ENCODE assay signal across 17 mouse cellular contexts in genomic region chr5:63847541-63848226, GRCm38 (mm10). TPM values are rescaled to one million over a fixed set of nuclear protein-coding genes. Genes with fewer than 3 reads are reported as not detected.
DNase-seq lines count a peak whose midpoint lies in the region; ATAC-seq and TF ChIP-seq lines count a peak whose summit lies in the region.
"Had no signal": no experiment of that assay in that cellular context is flagged by ENCODE, and none has a peak within 500 bp of the region (broad histone marks: within the 10 kb centered on the region; RNA-seq: fewer than 3 reads in every experiment).

No protein-coding gene starts in this region.

- no peak for TF ChIP-seq POLR2A in liver, adult 2 months (IDR thresholded peaks at IDR 0.05; ENCODE audit: extremely low read depth, insufficient read depth, low read length)
- no peak for TF ChIP-seq POLR2A in small intestine, adult 2 months (IDR thresholded peaks at IDR 0.05; ENCODE audit: low read depth, low read length)
- TF ChIP-seq POLR2A in heart, adult 2 months (IDR thresholded peaks at IDR 0.05; ENCODE audit: insufficient read depth, low read depth, low read length), result no peak

- 49% methylated on average over 13 of the region's 13 CpGs for WGBS in intestine, embryonic 15.5 days
- 74% methylated on average over 13 of the region's 13 CpGs for WGBS in kidney, embryonic 15.5 days
- 28% methylated on average over 13 of the region's 13 CpGs for WGBS in liver, adult 2 months
- 34% methylated on average over 13 of the region's 13 CpGs for WGBS in small intestine, adult 2 months
- WGBS in heart, adult 2 months, result 85% methylated on average over 13 of the region's 13 CpGs
- 90% methylated on average over 13 of the region's 13 CpGs for WGBS in embryonic facial prominence, embryonic 10.5 days
- WGBS in midbrain, embryonic 10.5 days, result 91% methylated on average over 13 of the region's 13 CpGs

- no peak overlapping the region for H3K4me3 ChIP-seq in intestine, embryonic 15.5 days (replicated peaks)
- H3K4me3 ChIP-seq in kidney, embryonic 15.5 days (replicated peaks), result no peak overlapping the region
- peak overlapping the region; percentile 17; the same call in 1 of the 2 replicates for H3K4me3 ChIP-seq in liver, adult 2 months (ENCODE audit: insufficient read depth, low read depth, low read length)
- peak overlapping the region; percentile 42 for H3K4me3 ChIP-seq in small intestine, adult 2 months (ENCODE audit: low read depth, low read length)
- H3K4me3 ChIP-seq in heart, adult 2 months, result no peak overlapping the region
- no peak overlapping the region for H3K4me3 ChIP-seq in embryonic facial prominence, embryonic 10.5 days
- no peak overlapping the region for H3K4me3 ChIP-seq in midbrain, embryonic 10.5 days
- H3K4me3 ChIP-seq: limb, embryonic 10.5 days; megakaryocyte, embryonic 14.5 days; neural tube, embryonic 12.5 days had no signal

- H3K9me3 ChIP-seq in intestine, embryonic 15.5 days, result no peaks in the 10 kb centered on the region
- no peaks in the 10 kb centered on the region for H3K9me3 ChIP-seq in kidney, embryonic 15.5 days (replicated peaks)
- H3K9me3 ChIP-seq in embryonic facial prominence, embryonic 10.5 days, result peaks cover 5% of the 10 kb centered on the region; the same call in 1 of the 2 replicates
- peaks cover 5% of the 10 kb centered on the region; the same call in 1 of the 2 replicates for H3K9me3 ChIP-seq in midbrain, embryonic 10.5 days (replicated peaks)
- H3K9me3 ChIP-seq: limb, embryonic 10.5 days had no signal

- H3K4me2 ChIP-seq in intestine, embryonic 15.5 days (replicated peaks), result peak overlapping the region; percentile 17; the same call in 1 of the 2 replicates
- no peak overlapping the region for H3K4me2 ChIP-seq in kidney, embryonic 15.5 days
- H3K4me2 ChIP-seq: heart, embryonic 11.5 days; neural tube, embryonic 12.5 days had no signal

- intact Hi-C loops in heart, adult 2 months (cut with DNase I), result no loop called here

- no peak overlapping the region for H3K9ac ChIP-seq in intestine, embryonic 15.5 days
- H3K9ac ChIP-seq in kidney, embryonic 15.5 days, result no peak overlapping the region
- peak overlapping the region; percentile 88 for H3K9ac ChIP-seq in liver, adult 2 months (ENCODE audit: low read depth, low read length)
- no peak overlapping the region for H3K9ac ChIP-seq in heart, adult 2 months (ENCODE audit: low read depth, low read length)
- H3K9ac ChIP-seq: neural tube, embryonic 12.5 days had no signal

- H3K36me3 ChIP-seq in intestine, embryonic 15.5 days, result no peaks in the 10 kb centered on the region
- peaks cover 8% of the 10 kb centered on the region for H3K36me3 ChIP-seq in kidney, embryonic 15.5 days
- peaks cover 3% of the 10 kb centered on the region; the same call in 1 of the 2 replicates for H3K36me3 ChIP-seq in liver, adult 2 months (ENCODE audit: control insufficient read depth, insufficient read depth, low read length)
- peaks cover 6% of the 10 kb centered on the region for H3K36me3 ChIP-seq in small intestine, adult 2 months (ENCODE audit: control insufficient read depth, insufficient read depth, low read length)
- no peaks in the 10 kb centered on the region for H3K36me3 ChIP-seq in heart, adult 2 months (ENCODE audit: control insufficient read depth, insufficient read depth, low read length)
- no peaks in the 10 kb centered on the region for H3K36me3 ChIP-seq in embryonic facial prominence, embryonic 10.5 days (replicated peaks)
- H3K36me3 ChIP-seq in midbrain, embryonic 10.5 days, result no peaks in the 10 kb centered on the region
- H3K36me3 ChIP-seq: limb, embryonic 10.5 days; neural tube, embryonic 12.5 days had no signal

- peaks cover 10% of the 10 kb centered on the region; the same call in 1 of the 2 replicates for H3K79me2 ChIP-seq in liver, adult 2 months (ENCODE audit: control insufficient read depth, insufficient read depth, low read length)
- no peaks in the 10 kb centered on the region for H3K79me2 ChIP-seq in heart, adult 2 months (replicated peaks; ENCODE audit: control insufficient read depth, insufficient read depth, low read length)

- no peaks in the 10 kb centered on the region for H3K27me3 ChIP-seq in intestine, embryonic 15.5 days (replicated peaks)
- H3K27me3 ChIP-seq in kidney, embryonic 15.5 days, result no peaks in the 10 kb centered on the region
- no peaks in the 10 kb centered on the region for H3K27me3 ChIP-seq in liver, adult 2 months (ENCODE audit: control insufficient read depth, insufficient read depth, low read length)
- no peaks in the 10 kb centered on the region for H3K27me3 ChIP-seq in small intestine, adult 2 months (ENCODE audit: control insufficient read depth, insufficient read depth, low read length)
- no peaks in the 10 kb centered on the region for H3K27me3 ChIP-seq in heart, adult 2 months (ENCODE audit: control insufficient read depth, insufficient read depth, low read length)
- H3K27me3 ChIP-seq in embryonic facial prominence, embryonic 10.5 days (replicated peaks; ENCODE audit: low read depth, poor library complexity, severe bottlenecking), result no peaks in the 10 kb centered on the region
- no peaks in the 10 kb centered on the region for H3K27me3 ChIP-seq in midbrain, embryonic 10.5 days (ENCODE audit: low read depth, poor library complexity, severe bottlenecking)
- H3K27me3 ChIP-seq: megakaryocyte, embryonic 14.5 days; neural tube, embryonic 12.5 days had no signal

- H3K27ac ChIP-seq in intestine, embryonic 15.5 days, result peak overlapping the region; percentile 78
- peak overlapping the region; percentile 69 for H3K27ac ChIP-seq in kidney, embryonic 15.5 days
- H3K27ac ChIP-seq in liver, adult 2 months (replicated peaks; ENCODE audit: insufficient read depth, low read depth, low read length), result peak overlapping the region; percentile 100
- H3K27ac ChIP-seq in small intestine, adult 2 months (ENCODE audit: insufficient read depth, low read depth, low read length), result peak overlapping the region; percentile 93
- H3K27ac ChIP-seq in heart, adult 2 months, result no peak overlapping the region
- no peak overlapping the region for H3K27ac ChIP-seq in embryonic facial prominence, embryonic 10.5 days (replicated peaks)
- no peak overlapping the region for H3K27ac ChIP-seq in midbrain, embryonic 10.5 days (replicated peaks)
- H3K27ac ChIP-seq: limb, embryonic 10.5 days; neural tube, embryonic 12.5 days had no signal

- peak; percentile 100 for ATAC-seq in intestine, embryonic 15.5 days
- ATAC-seq in kidney, embryonic 15.5 days (replicated peaks; ENCODE audit: low FRiP score), result peak; percentile 94

- DNase-seq in liver, adult 2 months (ENCODE audit: extremely low read depth, low read depth, low spot score), result peak; percentile 99
- DNase-seq in heart, adult 2 months, result no peak
- no peak for DNase-seq in cerebellum, postnatal 36 days
- no peak for DNase-seq in embryonic facial prominence, embryonic 10.5 days (ENCODE audit: low spot score)
- no peak for DNase-seq in midbrain, embryonic 10.5 days (ENCODE audit: low spot score)
- DNase-seq: cerebellum, postnatal 25 days; gastrocnemius, postnatal 36 days; heart, postnatal 4 days; right cerebral cortex, postnatal 25 days; thymus, postnatal 4 days had no signal

- no peaks in the 10 kb centered on the region for H3K4me1 ChIP-seq in intestine, embryonic 15.5 days (replicated peaks)
- H3K4me1 ChIP-seq in kidney, embryonic 15.5 days, result 0 out of 2 replicates have a peak, but pooled peaks cover 6% of the 10 kb centered on the region
- no peaks in the 10 kb centered on the region for H3K4me1 ChIP-seq in liver, adult 2 months (ENCODE audit: control insufficient read depth, insufficient read depth, low read length)
- H3K4me1 ChIP-seq in small intestine, adult 2 months (ENCODE audit: control insufficient read depth, insufficient read depth, insufficient read length, low read length), result peaks cover 5% of the 10 kb centered on the region; the same call in 1 of the 2 replicates
- H3K4me1 ChIP-seq in heart, adult 2 months (ENCODE audit: control insufficient read depth, insufficient read depth, low read length), result no peaks in the 10 kb centered on the region
- no peaks in the 10 kb centered on the region for H3K4me1 ChIP-seq in embryonic facial prominence, embryonic 10.5 days
- no peaks in the 10 kb centered on the region for H3K4me1 ChIP-seq in midbrain, embryonic 10.5 days
- H3K4me1 ChIP-seq: limb, embryonic 10.5 days; megakaryocyte, embryonic 14.5 days; neural tube, embryonic 12.5 days had no signal

- no peak for TF ChIP-seq CTCF in liver, adult 2 months (IDR thresholded peaks at IDR 0.05; ENCODE audit: low read depth, low read length)
- TF ChIP-seq CTCF in small intestine, adult 2 months (IDR thresholded peaks at IDR 0.05; ENCODE audit: extremely low read depth, insufficient read length, insufficient replicate concordance, low read depth, low read length), result no peak
- no peak for TF ChIP-seq CTCF in heart, adult 2 months (IDR thresholded peaks at IDR 0.05)

- TF ChIP-seq EP300 in heart, adult 2 months (IDR thresholded peaks at IDR 0.05; ENCODE audit: insufficient read depth, low read depth, low read length), result no peak

RNA-seq across cellular contexts. Expression of gene 0610040J01Rik, which starts 35.5 kb away (rescaled TPM):
- 44.5 and 45.9 TPM in 2 replicates for polyA plus RNA-seq in intestine, embryonic 15.5 days (2015; fragmentation: Nextera tagmentation; extraction: Ambion mirVana)
- 48.8 and 51.9 TPM in 2 replicates for polyA plus RNA-seq in kidney, embryonic 15.5 days (2015; fragmentation: Nextera tagmentation; extraction: Ambion mirVana)
- 20.9 and 23.3 TPM in 2 replicates for total RNA-seq in liver, adult 2 months (2014; rRNA removed)
- polyA plus RNA-seq in liver, adult 2 months (2012; rRNA removed), result 32.2 and 33.5 TPM in 2 replicates
- 38.7 and 53.8 TPM in 2 replicates for polyA plus RNA-seq in small intestine, adult 2 months (2012; rRNA removed)
- total RNA-seq in heart, adult 2 months (2021), result 1 to 10 TPM; 3.1 to 3.2 TPM
- polyA plus RNA-seq in heart, adult 2 months (2012; rRNA removed), result 3.1 and 3.4 TPM in 2 replicates
- polyA plus RNA-seq in embryonic facial prominence, embryonic 10.5 days (2016; fragmentation: Nextera tagmentation; extraction: Ambion mirVana), result 3.3 and 4.5 TPM in 2 replicates
- 1.2 and 1.7 TPM in 2 replicates for polyA plus RNA-seq in midbrain, embryonic 10.5 days (2016; fragmentation: Nextera tagmentation; extraction: Ambion mirVana)

Comparison
In these comparisons a context has a peak if more than half of its experiments do, and no peak if none do; other contexts are left out.
1. H3K27ac ChIP-seq: peak in intestine, embryonic 15.5 days (single experiment), kidney, embryonic 15.5 days (single experiment), liver, adult 2 months (single experiment) and small intestine, adult 2 months (single experiment); none in heart, adult 2 months (single experiment), embryonic facial prominence, embryonic 10.5 days (single experiment) and midbrain, embryonic 10.5 days (single experiment).
2. H3K4me3 ChIP-seq: peak in liver, adult 2 months (single experiment) and small intestine, adult 2 months (single experiment); none in intestine, embryonic 15.5 days (single experiment), kidney, embryonic 15.5 days (single experiment), heart, adult 2 months (single experiment), embryonic facial prominence, embryonic 10.5 days (single experiment) and midbrain, embryonic 10.5 days (single experiment).